Mouse (Mus musculus) cerebellum, adult 9-11 months (tissue): ENCODE measurements around the gene Sgca.

ENCODE experiments used
- DNase-seq: peaks from one replicate; pipeline ENCODE4 v3.0.0; 2022

The Sgca gene

DNA sequence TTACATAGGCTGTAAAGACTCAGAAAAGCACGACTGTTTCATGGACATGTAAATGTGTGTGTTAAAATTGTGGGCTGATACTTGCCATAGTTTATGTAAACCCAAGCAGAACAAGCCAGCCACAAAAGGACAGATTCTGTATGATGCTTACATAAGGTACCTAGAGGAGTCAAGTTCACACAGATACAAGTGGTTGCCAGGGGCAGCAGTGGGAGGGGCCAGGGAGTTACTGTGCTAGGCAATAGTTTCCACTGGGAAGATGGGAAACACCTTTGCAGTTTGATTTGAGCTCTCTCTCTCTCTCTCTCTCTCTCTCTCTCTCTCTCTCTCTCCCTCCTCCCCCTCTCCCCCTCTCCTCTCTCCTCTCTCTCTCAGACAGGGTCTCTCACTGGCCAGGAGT, 9.0 kb upstream of the Sgca start:
- DNase-seq = no peak

DNA sequence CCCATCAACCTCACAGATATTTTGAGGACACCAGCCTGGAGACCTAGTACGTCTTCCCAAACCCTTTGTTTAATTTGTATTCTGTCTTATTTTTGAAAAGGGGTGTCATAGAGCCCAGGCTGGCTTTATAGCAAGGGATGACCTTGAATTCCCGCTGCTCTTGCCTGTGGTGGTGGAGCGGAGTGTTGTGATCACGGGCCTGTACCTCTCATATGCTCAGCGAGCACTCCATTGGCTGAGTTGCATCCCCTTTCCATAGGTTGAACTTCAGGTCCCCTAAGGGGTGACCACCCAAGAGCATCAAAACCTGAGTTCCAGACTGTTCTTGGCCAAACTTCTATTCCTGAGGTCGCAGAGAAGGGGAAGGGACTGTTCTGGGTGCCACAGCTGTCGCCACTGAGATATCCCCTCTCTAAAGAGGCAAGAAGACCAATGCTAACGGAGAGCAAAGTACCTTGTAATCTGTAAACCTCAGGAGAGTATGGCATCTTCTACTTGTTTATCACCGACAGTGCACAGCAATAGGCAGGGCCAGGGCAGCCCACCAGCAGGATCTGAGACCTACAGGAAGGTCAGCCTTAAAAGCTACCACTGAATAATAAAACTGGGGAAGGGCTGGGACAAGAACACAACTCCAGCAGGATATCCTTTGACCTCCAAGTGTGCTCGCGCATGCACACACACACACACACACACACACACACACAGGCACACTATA, 3.5 kb upstream of the Sgca start:
- peak; percentile 55 for DNase-seq

DNA sequence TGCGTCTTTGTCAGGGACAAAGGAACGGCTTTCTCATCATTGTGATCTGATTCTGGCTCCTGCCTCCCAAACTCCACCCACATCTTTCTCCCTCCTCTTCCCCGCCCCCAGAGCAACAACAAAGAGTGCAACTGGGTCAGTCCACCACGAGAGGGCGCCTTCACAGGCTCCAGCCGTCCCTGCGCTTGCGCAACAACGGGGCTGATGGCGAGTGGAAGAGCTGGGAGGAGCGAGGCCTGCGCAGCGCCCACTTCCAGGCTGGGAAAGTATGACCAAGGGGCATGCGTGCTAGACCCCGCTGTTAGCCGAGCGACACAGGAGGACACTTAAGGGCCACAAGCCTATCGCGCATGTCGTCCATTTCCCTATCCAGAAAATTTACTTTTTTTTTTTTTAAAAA, 2.8 kb upstream of the Sgca start:
- peak; percentile 98 for DNase-seq

DNA sequence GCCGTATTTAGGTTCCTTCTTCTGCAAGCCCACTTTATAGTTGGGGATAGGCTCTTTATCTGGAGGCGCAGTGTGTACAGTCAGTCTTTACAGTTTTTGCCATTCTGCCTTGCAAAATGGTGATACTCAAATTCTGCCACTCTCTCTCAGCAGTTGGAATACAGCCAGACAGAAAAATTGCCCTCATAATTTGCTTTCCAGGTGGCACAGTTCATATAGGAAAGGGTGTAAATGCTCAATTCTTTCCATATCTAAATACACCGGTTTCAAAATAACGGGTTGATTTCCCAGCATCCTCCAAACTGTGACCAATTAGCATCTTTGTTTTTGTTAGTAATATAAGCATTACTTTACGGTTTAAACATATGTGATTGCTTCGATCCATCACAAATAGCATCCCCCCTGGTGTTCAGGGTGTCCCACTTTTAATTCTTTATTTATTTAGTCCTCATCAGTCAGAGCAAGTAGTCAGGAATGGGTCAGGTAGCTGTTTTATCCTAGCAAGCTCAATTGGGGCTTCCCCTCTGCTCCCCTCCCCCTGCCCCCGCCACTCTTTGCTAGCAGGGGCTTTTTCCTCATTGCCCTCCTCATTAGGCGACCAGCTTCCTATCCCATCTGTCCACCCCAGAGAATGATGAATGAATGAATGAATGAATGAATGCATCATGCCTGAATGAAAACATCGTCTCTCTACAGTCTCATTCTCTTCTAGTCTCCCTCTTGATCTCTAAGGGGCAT, 2.2 kb upstream of the Sgca start:
- peak; percentile 68 for DNase-seq

DNA sequence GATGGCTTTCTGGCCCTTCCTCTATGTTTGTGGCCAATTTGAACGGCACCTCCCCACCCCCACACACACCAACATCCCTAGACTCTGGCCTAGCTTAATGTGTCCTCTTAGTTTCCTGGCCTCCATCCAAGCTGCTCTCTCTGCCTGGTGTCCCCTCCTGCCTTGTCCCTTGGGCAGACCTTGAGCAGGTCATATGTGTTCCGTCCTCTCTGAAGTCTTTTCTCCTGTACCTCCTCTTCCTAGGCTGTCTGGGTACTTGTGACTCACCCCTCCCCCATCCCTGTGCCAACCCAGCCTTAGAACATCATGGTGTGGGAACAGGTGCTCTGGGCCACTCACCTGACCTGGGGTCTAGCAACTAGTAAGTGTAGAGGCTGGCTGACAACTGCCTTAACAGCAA, 1.2 kb downstream of the Sgca start:
- DNase-seq = peak; percentile 52

DNA sequence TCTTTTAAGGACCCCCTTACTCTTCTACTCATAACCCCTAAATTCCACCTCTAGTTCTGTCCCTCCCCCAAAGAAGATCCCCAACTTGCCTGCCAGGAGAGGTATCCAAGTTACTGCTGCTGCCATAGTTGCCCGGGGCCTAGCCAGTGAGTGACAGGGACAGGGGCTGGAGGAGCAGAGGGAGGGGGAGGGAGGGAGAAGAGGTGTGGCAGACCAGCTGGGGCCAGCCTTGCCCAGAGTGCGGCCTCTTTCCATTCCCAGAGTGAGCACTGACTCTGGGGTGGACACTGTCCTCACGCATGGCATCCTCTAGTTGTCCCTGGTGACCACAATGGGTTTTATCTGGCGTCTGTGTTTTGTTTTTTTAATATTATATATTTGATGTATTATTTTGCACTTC, 2.8 kb downstream of the Sgca start:
- DNase-seq = peak; percentile 28

DNA sequence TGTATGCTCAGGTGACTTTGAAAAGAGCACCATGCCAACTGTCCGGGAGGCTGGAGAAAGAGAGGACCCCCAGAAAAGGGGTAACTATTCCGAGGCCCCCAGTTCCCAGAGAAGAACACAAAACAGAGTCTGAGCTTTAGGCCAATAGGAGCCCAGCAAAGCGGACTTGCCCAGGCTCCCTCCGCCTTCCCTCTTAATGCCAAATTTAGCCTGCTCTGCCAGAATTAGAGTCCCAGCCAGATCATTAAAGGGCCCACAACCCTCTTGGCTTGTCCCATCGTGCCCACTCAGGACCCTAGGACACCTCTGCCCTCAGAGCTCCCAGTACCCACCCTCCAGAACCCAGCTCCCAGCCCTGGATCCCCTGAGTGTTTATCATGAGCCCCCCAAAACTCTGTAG, 3.2 kb downstream of the Sgca start:
- peak; percentile 51 for DNase-seq

DNA sequence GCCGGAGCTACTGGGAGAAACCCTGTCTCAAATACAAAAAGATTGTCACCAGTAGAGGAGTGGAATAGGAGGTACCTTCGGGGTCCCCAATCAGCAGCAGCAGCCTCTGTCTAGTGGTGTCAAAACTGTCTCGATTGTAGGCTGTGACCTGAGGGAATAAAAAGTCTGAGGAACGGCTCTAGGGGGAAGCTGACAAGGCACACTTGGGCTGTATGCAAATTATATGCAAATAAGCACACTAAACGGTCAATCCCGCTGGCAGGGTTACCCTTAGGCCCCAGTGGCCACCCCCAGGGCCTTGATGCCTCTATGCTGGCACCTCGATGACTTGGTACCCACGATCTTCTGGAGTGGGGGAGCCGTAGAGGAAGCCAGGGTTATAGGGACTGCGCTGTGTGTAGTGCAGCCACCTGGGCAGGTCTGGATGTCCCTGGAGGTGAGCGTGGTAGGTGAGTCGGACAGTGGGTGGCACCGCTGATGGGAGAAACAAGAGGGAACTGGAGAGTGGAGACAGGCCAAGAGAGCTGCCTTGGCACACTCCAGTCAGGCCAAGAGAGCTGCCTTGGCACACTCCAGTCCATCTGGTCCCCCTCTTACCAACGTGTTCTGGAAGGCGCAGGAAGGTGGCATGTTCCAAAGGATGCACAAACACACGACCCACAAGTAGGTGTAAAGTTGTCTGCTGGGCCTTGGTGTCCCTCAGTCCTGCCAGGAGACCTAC, 4.1 kb downstream of the Sgca start:
- DNase-seq = peak; percentile 80

DNA sequence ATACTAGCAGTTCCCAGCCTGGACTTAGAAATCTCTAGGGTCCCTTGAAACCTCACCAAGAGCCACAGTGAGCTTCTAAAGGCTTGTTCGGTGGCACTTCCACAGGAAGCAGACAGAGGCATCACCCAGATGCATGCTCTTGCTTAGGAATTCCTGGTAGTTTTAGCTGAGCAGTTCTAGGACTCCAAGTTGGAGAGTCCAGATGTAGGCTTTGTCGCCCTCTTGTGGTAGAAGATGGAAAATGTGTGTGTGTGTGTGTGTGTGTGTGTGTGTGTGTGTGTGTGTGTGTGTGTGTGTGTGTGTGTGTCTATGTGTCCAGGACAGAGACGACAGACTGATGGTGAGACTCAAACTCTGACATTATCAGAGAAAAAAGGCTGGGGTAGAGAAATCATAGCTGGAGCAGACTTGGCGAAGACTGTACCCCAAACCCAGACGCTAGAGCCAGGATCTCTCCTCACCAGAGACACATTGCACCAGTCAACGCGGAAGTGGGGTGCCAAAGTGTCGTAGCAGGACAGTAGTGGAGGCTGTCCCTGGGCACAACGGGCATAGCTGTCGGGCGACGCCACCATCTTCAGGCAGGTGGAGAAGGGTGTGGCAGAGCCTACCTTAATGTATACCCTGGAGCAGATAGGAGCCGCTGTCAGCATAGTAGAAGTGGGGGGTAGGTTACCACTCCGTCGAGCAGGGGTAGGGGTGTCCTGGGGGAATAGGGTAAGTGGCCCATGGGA, 5.8 kb downstream of the Sgca start:
- DNase-seq = peak; percentile 62

DNA sequence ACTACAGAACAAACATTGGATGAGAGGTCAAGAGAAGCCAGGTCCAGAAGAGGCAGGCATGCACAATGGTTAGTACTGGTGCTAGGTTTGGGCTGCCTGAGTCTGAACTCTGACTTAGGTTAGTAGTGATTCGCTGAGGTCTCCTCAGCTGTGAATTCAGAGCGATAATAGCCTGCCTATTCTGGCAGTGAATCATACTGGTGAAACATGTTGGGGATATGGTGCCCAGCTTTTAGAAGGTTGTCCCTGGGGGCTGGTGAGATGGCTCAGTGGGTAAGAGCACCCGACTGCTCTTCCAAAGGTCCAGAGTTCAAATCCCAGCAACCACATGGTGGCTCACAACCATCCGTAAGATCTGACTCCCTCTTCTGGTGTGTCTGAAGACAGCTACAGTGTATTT, 6.4 kb downstream of the Sgca start:
- peak; percentile 28 for DNase-seq

DNA sequence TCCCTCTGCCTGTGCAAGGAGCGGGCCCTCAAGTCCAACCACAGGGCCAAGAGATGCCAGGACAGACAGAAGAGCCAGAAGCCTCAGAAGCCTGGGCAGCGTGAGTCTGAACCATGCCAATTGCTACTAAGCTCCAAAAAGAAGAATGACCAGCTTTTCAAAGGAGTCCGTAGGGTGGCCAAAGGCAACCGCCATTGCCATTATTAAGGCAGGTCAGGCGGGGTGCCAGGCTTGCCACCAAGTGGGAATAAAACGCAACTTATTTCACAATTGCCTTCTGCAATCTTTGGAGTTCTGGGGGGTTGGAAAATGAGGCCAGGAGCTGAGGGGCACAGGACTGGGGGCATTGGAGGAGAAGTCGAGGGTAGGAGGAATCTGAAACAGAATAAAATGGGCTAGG, 7.9 kb downstream of the Sgca start:
- peak; percentile 35 for DNase-seq

DNA sequence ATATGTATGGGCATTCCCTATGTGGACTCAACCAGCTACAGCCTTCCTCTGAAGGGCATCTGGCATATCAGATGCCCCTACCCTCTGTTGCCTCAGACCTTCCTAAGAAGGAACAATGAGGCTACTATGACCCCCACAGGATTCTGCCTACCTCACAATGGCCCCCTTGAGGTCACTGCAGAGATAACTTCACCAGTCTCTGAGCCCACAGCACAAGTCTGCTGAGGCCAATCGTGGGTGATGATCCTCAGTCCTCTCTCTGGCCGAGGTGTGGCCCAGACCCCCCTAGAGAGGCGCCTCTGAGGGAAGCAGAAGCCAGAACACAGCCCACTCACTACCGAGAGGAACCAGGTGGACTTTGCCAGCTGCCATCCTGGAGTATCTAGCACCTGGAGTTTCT, 8.7 kb downstream of the Sgca start, which contains the start of gene Hils1:
Hils1 (plus strand) TSS at position 175 of the 400 bp plus-strand sequence.
- no peak for DNase-seq

DNA sequence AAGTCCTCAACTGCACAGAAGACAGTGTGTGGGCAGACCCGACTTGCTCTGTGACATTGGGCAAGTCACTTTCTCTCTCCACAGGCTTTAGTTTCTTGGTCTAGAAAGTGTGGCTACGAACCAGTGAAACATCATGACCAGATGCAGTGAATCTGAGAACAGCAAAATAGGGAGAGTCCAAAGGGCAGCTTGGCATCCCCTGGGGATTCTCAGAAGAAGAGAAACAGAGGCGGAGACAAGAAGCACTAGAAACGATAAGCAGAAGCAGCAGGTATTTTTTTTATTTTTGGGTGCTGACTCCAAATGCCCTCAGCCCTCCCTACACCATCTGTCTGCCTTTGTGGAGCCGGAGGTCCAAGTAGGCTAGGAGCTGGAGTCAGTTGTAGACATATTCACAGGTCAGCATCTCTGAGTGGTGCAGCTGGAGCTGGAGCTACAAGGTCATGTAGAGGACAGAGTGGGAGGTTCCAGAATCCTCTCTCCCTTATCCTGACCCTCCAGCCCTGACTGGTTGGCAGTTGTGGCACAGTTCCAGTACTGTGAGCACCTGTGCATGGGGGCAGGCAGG, 13.5 kb downstream of the Sgca start:
- peak; percentile 18 for DNase-seq

DNA sequence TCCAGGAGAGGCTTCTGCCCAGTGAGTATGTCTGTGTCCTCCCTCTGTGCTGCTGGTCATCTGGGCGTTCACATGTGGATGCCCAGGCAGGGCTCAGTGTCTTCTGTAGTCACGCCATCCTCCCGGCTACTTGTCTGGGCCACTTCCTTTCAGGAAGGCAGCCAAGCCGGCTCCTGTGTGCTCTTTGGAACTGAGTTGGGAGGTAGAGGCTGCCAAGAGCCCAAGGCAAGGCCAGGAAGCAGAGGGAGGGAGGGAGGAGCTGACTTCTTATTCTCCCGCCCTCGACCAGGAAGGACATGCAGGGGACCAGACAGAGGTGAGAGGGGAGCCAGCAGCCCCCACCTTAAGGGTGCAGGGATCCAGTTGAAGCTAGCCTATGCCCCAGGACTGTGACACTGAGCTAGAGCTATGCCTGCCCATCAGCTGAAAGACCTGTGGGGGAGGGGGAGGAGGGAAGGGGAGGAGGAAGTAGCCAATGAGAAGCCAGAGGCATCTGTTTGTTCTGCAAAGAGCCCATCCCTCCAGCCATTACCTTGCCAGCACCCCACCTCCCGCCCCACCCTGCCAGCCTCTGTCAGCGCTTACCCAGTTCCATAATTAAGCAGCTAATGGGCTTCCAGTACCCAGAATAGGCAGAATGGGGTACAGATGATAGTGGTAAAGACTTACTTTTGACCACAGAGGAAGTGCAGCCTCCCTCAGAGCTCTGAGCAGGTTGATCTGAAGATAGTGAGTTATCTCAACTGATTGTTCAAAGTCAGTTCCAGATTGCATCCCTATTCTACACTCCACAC, 17.9 kb downstream of the Sgca start:
- DNase-seq = peak; percentile 71

DNA sequence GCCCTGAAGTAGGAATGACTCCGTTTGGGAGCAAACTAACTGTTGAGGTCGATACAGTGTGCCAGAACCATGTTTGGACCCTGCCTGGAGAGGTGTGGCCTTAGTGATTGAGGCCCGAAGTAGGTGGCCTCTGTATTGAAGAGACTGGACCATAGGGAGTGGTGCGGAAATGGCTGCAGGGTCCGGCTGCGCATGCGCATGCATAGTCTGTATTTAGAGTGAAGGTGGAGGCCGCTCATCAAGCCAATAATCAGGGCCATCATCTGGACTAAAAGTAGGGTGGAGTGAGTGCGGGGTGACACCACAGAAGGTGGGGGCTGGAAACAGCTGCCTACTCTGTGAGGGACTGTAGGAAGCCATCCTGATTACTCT, 18.4 kb downstream of the Sgca start:
- DNase-seq = no peak

DNA sequence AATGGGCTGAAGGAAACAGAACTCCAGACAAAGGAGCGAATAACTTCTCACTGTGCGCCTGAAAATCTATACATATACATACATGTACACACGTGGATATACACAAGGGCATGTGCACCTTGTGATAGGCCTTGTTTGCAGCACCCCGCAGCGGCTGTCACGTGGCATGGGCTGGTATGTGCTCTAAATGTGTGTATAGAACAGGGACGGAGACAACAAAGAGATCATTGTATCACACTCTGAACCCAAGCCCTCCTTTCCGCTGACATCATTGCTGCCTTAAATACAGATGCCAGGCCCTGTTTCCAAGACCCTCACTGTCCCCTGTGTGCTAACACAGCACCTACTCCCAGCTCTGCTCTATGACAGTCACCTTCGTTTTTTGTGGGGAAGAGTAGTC, 21.0 kb downstream of the Sgca start:
- DNase-seq = no peak

DNA sequence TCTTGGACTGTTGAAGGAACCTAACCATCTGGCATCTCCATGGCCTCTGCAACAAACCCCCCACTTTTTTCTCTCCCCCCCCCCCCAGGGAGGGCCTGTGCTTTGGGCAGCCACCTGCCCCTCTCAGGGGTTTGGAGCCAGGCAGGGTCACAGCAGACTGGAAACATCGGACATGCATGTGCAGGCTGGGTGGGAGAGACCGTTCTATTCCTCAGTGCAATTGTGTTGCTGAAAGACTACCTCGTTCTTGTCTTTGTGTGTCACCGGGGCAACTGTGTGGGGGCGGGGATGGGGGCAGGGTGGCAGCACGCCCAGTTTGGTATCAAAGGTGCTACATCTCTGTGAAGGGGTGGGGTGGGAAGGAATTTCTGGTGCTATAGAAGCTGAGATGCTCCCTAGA, 24.0 kb downstream of the Sgca start:
- no peak for DNase-seq

DNA sequence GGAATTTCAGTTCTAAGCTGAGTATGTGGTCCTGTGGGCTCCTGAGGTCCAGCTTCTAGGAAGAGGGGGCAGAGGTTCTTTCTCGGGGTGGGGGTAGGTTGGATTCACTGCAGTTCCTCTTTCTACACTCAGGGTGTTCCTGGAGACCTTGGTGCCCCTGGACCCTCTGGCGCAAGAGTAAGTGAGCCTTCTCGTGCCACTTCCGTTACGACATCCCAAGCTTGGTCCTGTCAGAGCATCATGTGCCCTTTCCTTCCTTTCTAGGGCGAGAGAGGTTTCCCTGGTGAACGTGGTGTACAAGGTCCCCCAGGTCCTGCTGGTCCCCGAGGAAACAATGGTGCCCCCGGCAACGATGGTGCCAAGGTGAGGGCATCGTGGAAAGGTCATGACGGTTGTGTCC, 30.9 kb downstream of the Sgca start:
- DNase-seq = no peak

DNA sequence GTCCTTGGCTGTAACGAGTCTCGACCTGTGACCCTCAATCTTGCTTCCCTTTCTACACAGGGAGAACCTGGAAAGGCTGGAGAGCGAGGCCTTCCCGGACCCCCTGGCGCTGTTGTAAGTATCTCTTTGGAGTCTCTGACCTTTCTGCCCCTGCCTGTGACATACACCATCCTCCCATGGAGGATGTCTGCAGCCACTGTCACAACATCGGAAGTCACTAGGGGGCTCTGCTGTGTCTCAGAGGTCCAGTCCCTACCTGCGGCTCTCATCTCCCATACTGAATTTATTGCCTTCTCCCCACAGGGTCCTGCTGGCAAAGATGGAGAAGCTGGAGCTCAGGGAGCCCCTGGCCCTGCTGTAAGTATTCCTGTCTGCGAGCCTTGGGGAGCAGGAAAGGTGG, 31.8 kb downstream of the Sgca start:
- no peak for DNase-seq

DNA sequence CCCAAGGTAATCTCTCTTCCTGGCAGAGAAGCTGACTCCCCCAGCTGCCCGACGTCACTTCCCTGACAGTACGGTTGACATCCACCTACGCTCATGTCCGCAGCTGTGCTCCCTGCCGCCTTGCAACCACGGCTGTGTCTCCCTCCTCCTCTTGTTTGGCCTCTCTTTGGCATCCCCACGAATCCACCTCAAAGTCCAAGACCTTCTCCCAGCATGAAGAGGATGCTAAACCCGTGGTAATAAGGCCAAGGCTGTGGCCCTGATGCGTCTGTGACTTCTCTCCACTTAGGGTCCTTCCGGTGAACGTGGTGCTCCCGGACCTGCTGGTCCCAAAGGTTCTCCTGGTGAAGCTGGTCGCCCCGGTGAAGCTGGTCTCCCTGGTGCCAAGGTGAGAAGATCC, 33.1 kb downstream of the Sgca start:
- DNase-seq = no peak

DNA sequence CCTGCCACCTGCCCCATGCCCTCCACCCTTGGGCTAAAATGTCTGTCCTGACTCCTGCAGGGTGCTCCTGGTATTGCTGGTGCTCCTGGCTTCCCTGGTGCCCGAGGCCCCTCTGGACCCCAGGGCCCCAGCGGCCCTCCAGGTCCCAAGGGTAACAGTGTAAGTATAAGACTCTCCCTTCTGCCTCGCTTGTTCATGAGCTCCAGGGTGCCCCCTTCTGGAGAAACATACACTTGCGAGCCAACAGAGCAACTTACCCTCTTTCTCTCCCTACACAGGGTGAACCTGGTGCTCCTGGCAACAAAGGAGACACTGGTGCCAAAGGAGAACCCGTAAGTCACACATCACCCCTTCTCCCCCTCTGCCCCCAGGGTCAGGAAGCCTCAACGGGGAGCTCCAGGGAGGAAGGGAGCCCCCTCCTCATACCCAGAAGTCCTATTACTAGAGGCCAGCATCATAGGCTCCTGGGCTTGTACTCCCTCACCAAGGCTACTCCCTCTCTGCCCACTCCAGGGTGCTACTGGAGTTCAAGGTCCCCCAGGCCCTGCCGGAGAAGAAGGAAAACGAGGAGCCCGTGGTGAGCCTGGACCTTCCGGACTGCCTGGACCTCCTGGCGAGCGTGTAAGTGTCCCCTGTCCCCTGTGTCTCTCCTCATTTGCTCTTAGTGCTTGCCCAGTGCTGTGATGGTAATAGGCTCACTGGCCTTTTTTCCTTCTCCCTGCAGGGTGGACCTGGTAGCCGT, 33.7 kb downstream of the Sgca start:
- peak; percentile 41 for DNase-seq
